Mouse (Mus musculus) layer of hippocampus, postnatal 25 days (tissue): ENCODE data around the gene Tmub1. TPM values are rescaled to one million over a fixed set of nuclear protein-coding genes. Genes with fewer than 3 reads are reported as not detected.
"Not testable (repeated sequence)": the region's sequence is repeated elsewhere in the genome, so short reads cannot be mapped to it uniquely, and the experiment has no call there.

ENCODE experiments used
- DNase-seq, 2 experiments: peaks; one replicate each; pipeline ENCODE4 v3.0.0; 2022; ENCODE audit warnings: mixed read lengths in 2 of 2, low spot score in 1 of 2; ENCODE audit errors: extremely low spot score in 1 of 2
- total RNA-seq, 2 experiments: library from RNA; stranded (reverse); gene quantifications; 2 replicates each; pipeline ENCODE4 v1.2.3; 2021

The Tmub1 gene
- total RNA-seq, 2 experiments from 2014 or later = 21.2 to 27.2 TPM

GRCm38 (mm10) chr5:24396254-24396653, 51.4 kb downstream of the Tmub1 start:
- DNase-seq = not testable (repeated sequence)

Other genes with a start within 250 kb of the Tmub1 start
- 10 to 100 TPM; 20.1 to 21.9 TPM for gene Kcnh2, start 96.2 kb downstream of the Tmub1 start, total RNA-seq
- gene Nos3, start 83.0 kb downstream of the Tmub1 start, total RNA-seq = 1 to 10 TPM; 6.7 to 8.4 TPM
- gene Atg9b, start 55.7 kb downstream of the Tmub1 start, total RNA-seq = 1 to 10 TPM; 2.6 to 3.3 TPM
- 10 to 100 TPM; 52.3 to 54.1 TPM for gene Abcb8, start 54.2 kb downstream of the Tmub1 start, total RNA-seq
- gene Asic3, start 34.5 kb downstream of the Tmub1 start, total RNA-seq = under 1 TPM in 1 of 2 experiments, not detected in 1; 0.30 TPM
- gene Cdk5, start 24.3 kb downstream of the Tmub1 start, total RNA-seq = 100 to 1,000 TPM; 126 to 130 TPM
- gene Slc4a2, start 24.0 kb downstream of the Tmub1 start, total RNA-seq = 10 to 100 TPM; 31.7 to 34.4 TPM
- 100 to 1,000 TPM; 119 to 121 TPM for gene Fastk, start 2.6 kb downstream of the Tmub1 start, total RNA-seq
- 100 to 1,000 TPM; 611 to 653 TPM for gene Agap3, start 4.3 kb upstream of the Tmub1 start, total RNA-seq
- gene Gbx1, start 79.3 kb upstream of the Tmub1 start, total RNA-seq = under 1 TPM; 0.10 to 0.16 TPM
- under 1 TPM; 0.27 to 0.52 TPM for gene Asb10, start 93.1 kb upstream of the Tmub1 start, total RNA-seq
- not detected for gene 4931409K22Rik, start 109.0 kb upstream of the Tmub1 start, total RNA-seq
- gene Abcf2, start 129.6 kb upstream of the Tmub1 start, total RNA-seq = 10 to 100 TPM; 72.6 to 80.0 TPM
- gene Chpf2, start 138.9 kb upstream of the Tmub1 start, total RNA-seq = 10 to 100 TPM; 55.5 to 79.0 TPM
- gene Smarcd3, start 176.6 kb upstream of the Tmub1 start, total RNA-seq = 10 to 100 TPM; 91.4 to 93.2 TPM
- gene Nub1, start 237.7 kb upstream of the Tmub1 start, total RNA-seq = 10 to 100 TPM; 65.8 to 70.7 TPM